Mouse (Mus musculus) neural tube, embryonic 13.5 days (tissue): ENCODE data around the gene Ocrl. TPM values are rescaled to one million over a fixed set of nuclear protein-coding genes. Genes with fewer than 3 reads are reported as not detected.

Experiments used
- ATAC-seq: fragments of 200-750 bp; cut with Nextera tagmentation; 2 replicates; pipeline ENCODE4 v1.8.0; 2017; ENCODE audit warnings: low read depth, mild to moderate bottlenecking, moderate TSS enrichment, moderate library complexity
- H3K27ac ChIP-seq: fragments of 300-500 bp; sonication (generic); replicated peaks from 2 replicates; pipeline ENCODE4 v1.5.1; 2015; ENCODE audit warnings: moderate library complexity, mild to moderate bottlenecking, inconsistent platforms
- H3K27me3 ChIP-seq: fragments of 300-500 bp; sonication (generic); 2 replicates; pipeline ENCODE4 v1.6.1; 2015; ENCODE audit warnings: mild to moderate bottlenecking, inconsistent platforms
- H3K36me3 ChIP-seq: fragments of 300-500 bp; sonication (generic); 2 replicates; pipeline ENCODE4 v1.6.1; 2015; ENCODE audit warnings: mild to moderate bottlenecking, inconsistent platforms
- H3K4me1 ChIP-seq: fragments of 300-500 bp; sonication (generic); replicated peaks from 2 replicates; pipeline ENCODE4 v1.6.1; 2015; ENCODE audit warnings: inconsistent platforms
- H3K4me2 ChIP-seq: fragments of 300-500 bp; sonication (generic); 2 replicates; pipeline ENCODE4 v1.6.1; 2015; ENCODE audit warnings: inconsistent platforms, mild to moderate bottlenecking, moderate library complexity
- H3K4me3 ChIP-seq: fragments of 300-500 bp; sonication (generic); 2 replicates; pipeline ENCODE4 v1.5.1; 2015; ENCODE audit warnings: mild to moderate bottlenecking, inconsistent platforms
- H3K9ac ChIP-seq: fragments of 300-500 bp; sonication (generic); 2 replicates; pipeline ENCODE4 v1.6.1; 2015; ENCODE audit warnings: moderate library complexity, mild to moderate bottlenecking, inconsistent platforms
- H3K9me3 ChIP-seq: fragments of 300-500 bp; sonication (generic); 2 replicates; pipeline ENCODE4 v1.6.1; 2016; ENCODE audit warnings: inconsistent platforms
- WGBS: fragments of 180-500 bp; shearing (Covaris S2); methylation state at CpG from one replicate; pipeline ENCODE4 v1.1.7; 2015; 5-methylcytosine and 5-hydroxymethylcytosine counted together
- polyA plus RNA-seq: library from polyadenylated mRNA; unstranded; fragments of >200 nt; fragmentation: Nextera tagmentation; extraction: Ambion mirVana; gene quantifications from 2 replicates; pipeline ENCODE4 v1.2.1, GENCODE M21; 2015

Gene Ocrl
- polyA plus RNA-seq, 1 experiment from 2014 or later, result 27.0 TPM

GRCm38 (mm10) chrX:47988024-47988423, 75.8 kb downstream of the Ocrl start:
- H3K27ac ChIP-seq, result no peak overlapping the region
- no peaks in the 10 kb centered on the region for H3K9me3 ChIP-seq
- no peak overlapping the region for H3K9ac ChIP-seq
- H3K36me3 ChIP-seq, result no peaks in the 10 kb centered on the region
- ATAC-seq, result no peak
- H3K4me3 ChIP-seq, result no peak overlapping the region
- WGBS, result 80% methylated on average over 8 of the region's 8 CpGs
- H3K4me2 ChIP-seq, result no peak overlapping the region
- H3K27me3 ChIP-seq, result no peaks in the 10 kb centered on the region
- no peaks in the 10 kb centered on the region for H3K4me1 ChIP-seq

- WGBS, result 17% methylated on average over 8 of the region's 8 CpGs
- no peaks in the 10 kb centered on the region for H3K9me3 ChIP-seq
- no peak overlapping the region for H3K27ac ChIP-seq
- H3K9ac ChIP-seq, result no peak overlapping the region
- no peaks in the 10 kb centered on the region for H3K27me3 ChIP-seq
- no peak overlapping the region for H3K4me3 ChIP-seq
- H3K4me1 ChIP-seq, result no peaks in the 10 kb centered on the region
- ATAC-seq, result peak; percentile 76; the same call in 1 of the 2 replicates
- peak overlapping the region; percentile 34 for H3K4me2 ChIP-seq
- H3K36me3 ChIP-seq, result no peaks in the 10 kb centered on the region
Measured at GRCm38 (mm10) chrX:47992606-47993005, 80.4 kb downstream of the Ocrl start.

GRCm38 (mm10) chrX:47998412-47998811, 86.2 kb downstream of the Ocrl start:
- ATAC-seq, result no peak
- Histone ChIP-seq H3K4me3 (no peak overlapping the region), H3K9ac (no peak overlapping the region), H3K27me3 (no peaks in the 10 kb centered on the region), H3K4me2 (no peak overlapping the region), H3K36me3 (no peaks in the 10 kb centered on the region), H3K27ac (no peak overlapping the region), H3K4me1 (no peaks in the 10 kb centered on the region), H3K9me3 (no peaks in the 10 kb centered on the region)
- 85% methylated on average over 8 of the region's 8 CpGs for WGBS

- H3K36me3 ChIP-seq, result no peaks in the 10 kb centered on the region
- no peaks in the 10 kb centered on the region for H3K27me3 ChIP-seq
- no peak overlapping the region for H3K4me2 ChIP-seq
- no peaks in the 10 kb centered on the region for H3K9me3 ChIP-seq
- H3K9ac ChIP-seq, result no peak overlapping the region
- no peaks in the 10 kb centered on the region for H3K4me1 ChIP-seq
- no peak overlapping the region for H3K27ac ChIP-seq
- H3K4me3 ChIP-seq, result no peak overlapping the region
- WGBS, result 73% methylated on average over 7 of the region's 7 CpGs
- ATAC-seq, result no peak
Measured at GRCm38 (mm10) chrX:48001151-48001550, 89.0 kb downstream of the Ocrl start.

GRCm38 (mm10) chrX:48004786-48005185, 92.6 kb downstream of the Ocrl start:
- H3K9me3 ChIP-seq, result no peaks in the 10 kb centered on the region
- H3K4me2 ChIP-seq, result no peak overlapping the region
- no peak overlapping the region for H3K9ac ChIP-seq
- no peak overlapping the region for H3K4me3 ChIP-seq
- no peaks in the 10 kb centered on the region for H3K36me3 ChIP-seq
- no peaks in the 10 kb centered on the region for H3K4me1 ChIP-seq
- 77% methylated on average over 1 of the region's 1 CpGs for WGBS
- H3K27ac ChIP-seq, result no peak overlapping the region
- no peaks in the 10 kb centered on the region for H3K27me3 ChIP-seq
- no peak for ATAC-seq

- H3K9me3 ChIP-seq, result no peaks in the 10 kb centered on the region
- WGBS, result 56% methylated on average over 8 of the region's 8 CpGs
- no peak overlapping the region for H3K4me3 ChIP-seq
- ATAC-seq, result no peak
- no peaks in the 10 kb centered on the region for H3K36me3 ChIP-seq
- no peaks in the 10 kb centered on the region for H3K27me3 ChIP-seq
- H3K27ac ChIP-seq, result no peak overlapping the region
- H3K9ac ChIP-seq, result no peak overlapping the region
- no peak overlapping the region for H3K4me2 ChIP-seq
- no peaks in the 10 kb centered on the region for H3K4me1 ChIP-seq
Measured at GRCm38 (mm10) chrX:48006062-48006461, 93.9 kb downstream of the Ocrl start.

- Histone ChIP-seq H3K4me3 (no peak overlapping the region), H3K27me3 (peaks cover 9% of the 10 kb centered on the region; the same call in 1 of the 2 replicates), H3K36me3 (no peaks in the 10 kb centered on the region), H3K9me3 (no peaks in the 10 kb centered on the region), H3K4me2 (no peak overlapping the region), H3K9ac (no peak overlapping the region), H3K4me1 (0 out of 2 replicates have a peak, but pooled peaks cover 9% of the 10 kb centered on the region), H3K27ac (no peak overlapping the region)
- no peak for ATAC-seq
- 90% methylated on average over 3 of the region's 3 CpGs for WGBS
Measured at GRCm38 (mm10) chrX:48011656-48012055, 99.5 kb downstream of the Ocrl start.

Other genes with a start within 250 kb of the Ocrl start
- 30.3 and 35.4 TPM in 2 replicates for gene Smarca1, start 19.4 kb upstream of the Ocrl start, polyA plus RNA-seq
- 2.6 and 3.5 TPM in 2 replicates for gene Apln, start 122.5 kb downstream of the Ocrl start, polyA plus RNA-seq
- gene Xpnpep2, start 196.3 kb downstream of the Ocrl start, polyA plus RNA-seq, result 0.68 and 1.0 TPM in 2 replicates
- 1.1 and 1.4 TPM in 2 replicates for gene Sash3, start 234.0 kb downstream of the Ocrl start, polyA plus RNA-seq